Mouse (Mus musculus): Measurements from ENCODE around the gene Tdrd5. TPM values are rescaled to one million over a fixed set of nuclear protein-coding genes. Genes with fewer than 3 reads are reported as not detected.
"Not testable (repeated sequence)": the region's sequence is repeated elsewhere in the genome, so short reads cannot be mapped to it uniquely, and the experiment has no call there.

The Tdrd5 gene
- total RNA-seq, 2 experiments from 2014 or later, result 0.17 TPM; not detected in 1

DNA sequence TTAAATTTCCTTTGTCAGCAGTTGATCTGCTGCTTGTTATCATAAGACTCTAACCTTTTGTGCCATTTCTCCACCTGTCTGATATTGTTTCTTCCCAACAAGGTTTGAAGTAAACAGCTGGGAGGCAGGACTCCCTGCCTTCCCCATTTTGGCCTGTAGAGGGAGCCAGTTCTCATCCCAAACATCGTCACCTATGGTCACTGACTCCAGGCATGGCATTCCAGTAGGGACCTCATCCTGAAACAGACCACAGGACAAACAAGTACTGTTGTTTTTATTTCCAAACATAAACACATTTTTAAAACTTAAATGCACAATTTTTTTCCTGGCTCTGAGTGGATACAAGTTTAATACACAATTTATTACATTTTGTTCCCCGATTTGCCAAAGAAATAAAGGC lies 40.1 kb downstream of the Tdrd5 start:
- DNase-seq (ENCODE audit: low spot score in 2 of 2), result peak in 1 of 2 experiments; percentile 31

DNA sequence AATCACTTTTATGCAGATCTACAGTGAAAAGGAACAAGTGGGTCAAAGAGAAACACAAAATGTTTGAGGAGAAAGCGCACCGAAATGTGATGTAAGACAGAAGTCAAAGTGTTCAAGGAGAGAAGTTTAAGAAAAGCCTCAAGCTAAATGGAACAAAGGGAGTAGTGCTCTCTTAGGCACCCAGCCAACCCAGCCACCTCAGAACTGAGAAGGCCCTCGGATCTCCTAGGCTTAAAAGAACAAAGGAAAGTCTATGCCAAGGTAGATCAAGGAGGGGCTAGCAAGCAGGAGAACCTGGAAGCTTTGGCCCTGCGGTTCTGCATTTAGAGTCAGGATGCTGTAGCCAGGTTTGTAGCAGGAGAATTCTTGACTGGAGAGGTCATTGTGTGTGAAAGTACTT lies 48.6 kb downstream of the Tdrd5 start:
- DNase-seq (ENCODE audit: low spot score in 2 of 2), result no peak

DNA sequence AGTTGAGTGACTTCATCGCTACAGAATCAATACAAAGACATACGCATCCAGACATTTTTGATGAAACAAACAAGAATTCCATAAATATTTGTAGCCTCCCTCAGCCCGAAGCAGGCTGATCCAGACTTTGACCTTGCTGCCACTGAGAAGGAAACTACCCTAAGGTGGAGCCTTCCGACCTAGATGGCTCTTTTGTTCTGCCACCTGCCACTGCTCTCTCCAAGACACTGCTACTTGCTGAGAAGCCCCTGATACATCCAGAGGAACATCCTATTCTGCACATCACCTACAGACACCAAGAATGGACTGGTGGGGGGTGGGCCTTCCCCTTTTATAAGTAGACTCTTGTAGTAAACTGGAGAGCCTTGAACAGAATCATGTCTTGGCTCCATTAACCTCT lies 52.4 kb downstream of the Tdrd5 start:
- not testable (repeated sequence) for DNase-seq (ENCODE audit: low spot score in 2 of 2)

DNA sequence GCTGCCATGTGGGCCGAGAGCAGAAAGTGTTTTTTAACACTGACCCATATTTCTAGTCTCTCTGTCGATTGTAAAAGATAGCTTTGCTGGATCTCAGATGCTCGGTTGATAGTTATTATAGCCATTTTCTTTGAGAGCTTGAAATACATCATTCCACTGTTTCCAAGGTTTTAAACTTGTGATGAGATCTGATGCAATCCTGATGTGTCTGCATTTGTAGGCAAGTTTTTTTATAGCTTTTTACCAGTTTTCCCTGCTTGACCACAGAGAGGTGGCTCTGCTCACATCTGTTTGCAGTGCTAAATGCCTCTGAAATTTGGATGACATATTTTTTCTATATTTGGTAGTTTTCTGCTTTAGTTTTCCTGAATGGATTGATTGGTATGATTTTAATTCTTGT lies 55.6 kb downstream of the Tdrd5 start:
- DNase-seq (ENCODE audit: low spot score in 2 of 2), result no peak

DNA sequence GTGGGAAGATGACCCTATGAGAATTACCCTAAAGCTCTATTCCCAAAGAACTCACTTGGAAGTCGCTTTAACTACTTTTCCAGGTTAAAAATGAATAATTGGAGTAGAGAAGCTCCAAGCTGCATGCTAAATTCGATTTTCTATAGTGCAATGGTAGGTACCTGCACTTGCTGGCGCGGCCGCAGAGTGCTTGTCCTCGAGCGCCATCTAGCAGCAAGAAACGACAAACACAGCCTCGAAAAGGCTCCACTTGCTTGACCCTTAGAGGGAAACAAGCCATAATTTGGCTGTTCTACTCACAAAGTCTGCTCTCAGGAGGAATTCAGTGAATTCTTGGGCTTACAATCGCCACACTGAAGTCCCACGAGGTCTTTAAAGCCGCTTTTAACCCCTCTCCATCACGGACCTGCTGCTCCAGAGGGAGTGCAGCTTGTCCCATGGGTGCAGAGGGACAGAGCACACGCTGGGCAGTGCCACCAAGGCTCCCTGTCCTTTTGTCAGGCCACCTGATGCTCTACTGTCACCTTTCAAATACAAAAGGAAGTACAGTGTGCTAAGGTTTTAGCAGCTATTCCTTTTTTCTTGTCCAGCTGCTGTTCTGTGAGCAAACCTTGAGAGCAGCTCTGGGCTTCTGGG lies 61.6 kb downstream of the Tdrd5 start:
- DNase-seq (ENCODE audit: low spot score in 2 of 2), result peak in 1 of 2 experiments; percentile 41

DNA sequence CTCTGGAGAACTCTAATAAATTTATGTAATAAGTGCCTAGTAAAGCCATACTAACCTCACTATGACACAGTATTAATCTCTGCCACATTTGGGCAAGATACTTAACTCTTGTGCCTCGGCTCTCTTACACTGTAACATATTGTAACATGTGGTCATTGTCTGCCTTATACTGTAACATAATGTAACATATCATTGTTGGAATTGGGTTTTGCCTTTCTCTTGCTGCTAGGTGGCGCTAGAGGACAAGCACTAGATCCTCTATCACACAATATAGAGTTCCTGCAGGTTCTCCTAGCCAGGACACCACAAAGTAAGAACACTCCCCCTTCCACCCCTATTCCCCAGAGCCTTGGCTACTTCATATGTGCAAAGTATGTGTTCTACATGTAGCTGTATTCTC lies 62.4 kb downstream of the Tdrd5 start:
- no peak for DNase-seq (ENCODE audit: low spot score in 2 of 2)

DNA sequence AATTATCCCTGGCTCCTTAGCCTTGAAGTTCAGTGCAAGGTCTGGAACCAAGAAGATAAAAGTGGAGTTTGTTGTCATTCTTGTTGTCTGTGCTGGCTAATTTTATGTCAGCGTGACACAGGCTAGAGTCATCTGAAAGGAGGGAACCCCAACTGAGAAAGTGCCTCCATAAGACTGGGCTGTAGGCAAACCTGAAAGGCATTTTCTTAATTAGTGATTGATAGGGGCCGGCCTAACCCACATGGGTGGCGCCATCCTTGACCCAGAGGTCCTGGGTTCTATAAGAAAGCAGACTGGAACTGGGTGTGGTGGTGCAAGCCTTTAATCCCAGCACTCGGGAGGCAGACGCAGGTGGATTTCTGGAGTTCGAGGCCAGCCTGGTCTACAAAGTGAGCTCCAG lies 72.3 kb downstream of the Tdrd5 start:
- no peak for DNase-seq (ENCODE audit: low spot score in 2 of 2)

DNA sequence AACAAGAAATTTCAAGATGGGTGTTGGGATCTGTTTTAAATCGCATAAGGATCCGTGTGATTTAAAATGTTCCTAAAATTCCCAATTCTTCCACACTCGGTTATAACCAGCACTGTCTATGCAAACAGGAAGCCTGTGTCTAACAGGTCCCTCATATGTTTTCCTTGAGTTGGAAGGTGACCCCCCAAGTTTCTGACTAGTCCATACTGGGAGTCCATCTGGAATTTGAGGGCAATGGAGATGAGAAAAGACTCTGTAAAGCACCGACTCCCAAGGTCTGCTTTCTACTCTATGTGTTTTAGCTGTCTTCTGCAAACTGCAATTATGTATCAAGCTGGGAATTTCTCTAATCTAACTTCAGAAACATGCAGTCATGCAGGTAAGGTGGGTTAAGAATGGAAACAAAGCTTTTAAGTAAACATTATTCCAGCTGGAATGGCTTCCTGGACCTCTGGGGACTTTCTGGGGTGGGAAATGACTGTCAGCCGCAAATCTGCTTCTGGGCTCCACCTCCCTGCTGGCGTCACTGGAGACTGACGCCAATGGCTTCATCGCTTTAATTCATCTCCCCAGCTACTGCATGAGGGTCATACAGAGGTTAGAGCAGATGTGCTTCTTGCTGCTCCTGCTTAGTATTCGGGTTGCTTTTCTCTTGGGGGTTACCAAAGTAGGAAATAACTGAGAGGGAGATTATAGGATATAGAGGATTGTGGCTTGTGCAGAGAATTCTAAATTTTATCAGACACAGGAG lies 73.0 kb downstream of the Tdrd5 start:
- DNase-seq (ENCODE audit: low spot score in 2 of 2), result peak in 1 of 2 experiments; percentile 42

DNA sequence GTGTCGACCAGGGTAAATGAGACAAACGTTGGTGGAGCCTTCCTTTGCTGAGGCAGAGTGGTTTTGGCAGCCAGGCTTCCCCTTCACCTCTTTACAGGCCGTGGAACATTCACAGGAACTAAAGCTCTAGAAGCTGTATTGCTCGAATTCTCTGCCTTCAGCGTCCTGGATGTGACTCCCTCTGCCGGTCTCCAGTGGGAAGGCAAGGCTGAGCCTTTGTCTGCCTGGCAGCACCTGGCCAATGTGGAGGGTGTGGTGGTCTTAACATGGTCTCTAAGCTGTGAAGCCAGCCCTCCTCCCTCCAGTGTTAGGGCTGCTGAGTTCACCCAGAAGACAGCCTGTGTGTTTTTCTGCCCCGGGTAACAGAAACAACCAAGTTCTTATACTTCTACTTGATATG lies 74.0 kb downstream of the Tdrd5 start:
- peak; percentile 35 to 40 for DNase-seq (ENCODE audit: low spot score in 2 of 2)

DNA sequence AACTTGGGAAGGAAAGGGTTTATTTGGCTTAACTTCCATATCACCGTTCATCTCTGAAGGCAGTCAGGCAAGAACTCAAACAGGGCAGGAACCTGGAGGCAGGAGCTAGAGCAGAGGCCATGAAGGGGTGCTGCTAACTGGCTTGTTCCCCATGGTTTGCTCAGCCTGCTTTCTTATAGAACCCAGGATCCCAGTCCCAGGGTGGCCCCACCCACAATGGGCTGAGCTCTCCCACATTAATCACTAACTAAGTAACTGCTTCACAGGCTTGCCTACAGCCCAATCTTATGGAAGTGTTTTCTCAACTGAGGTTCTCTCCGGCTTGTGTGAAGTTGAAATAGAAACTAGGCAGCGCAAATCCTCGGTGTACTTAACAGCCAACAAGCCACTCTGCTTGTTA lies 74.7 kb downstream of the Tdrd5 start:
- no peak for DNase-seq (ENCODE audit: low spot score in 2 of 2)

DNA sequence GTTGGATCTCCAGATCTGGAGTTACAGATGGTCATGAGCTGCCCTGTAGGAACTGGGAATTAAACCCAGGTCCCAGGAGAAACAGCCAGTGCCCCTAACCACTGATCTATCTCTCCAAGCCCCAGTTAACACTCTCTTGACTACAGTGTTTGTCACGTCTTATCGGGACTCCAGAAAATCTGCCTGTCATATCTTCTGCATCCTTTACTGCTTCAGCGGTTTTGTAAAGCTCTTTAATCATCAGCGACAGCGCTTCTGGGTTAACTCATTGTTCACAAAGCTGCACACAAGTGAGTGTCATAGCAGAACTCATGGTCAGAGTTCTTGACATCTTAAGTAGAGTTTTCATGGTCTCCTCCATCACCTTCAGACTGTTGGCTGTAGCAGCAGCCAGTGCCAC lies 76.6 kb downstream of the Tdrd5 start:
- DNase-seq (ENCODE audit: low spot score in 2 of 2), result no peak

DNA sequence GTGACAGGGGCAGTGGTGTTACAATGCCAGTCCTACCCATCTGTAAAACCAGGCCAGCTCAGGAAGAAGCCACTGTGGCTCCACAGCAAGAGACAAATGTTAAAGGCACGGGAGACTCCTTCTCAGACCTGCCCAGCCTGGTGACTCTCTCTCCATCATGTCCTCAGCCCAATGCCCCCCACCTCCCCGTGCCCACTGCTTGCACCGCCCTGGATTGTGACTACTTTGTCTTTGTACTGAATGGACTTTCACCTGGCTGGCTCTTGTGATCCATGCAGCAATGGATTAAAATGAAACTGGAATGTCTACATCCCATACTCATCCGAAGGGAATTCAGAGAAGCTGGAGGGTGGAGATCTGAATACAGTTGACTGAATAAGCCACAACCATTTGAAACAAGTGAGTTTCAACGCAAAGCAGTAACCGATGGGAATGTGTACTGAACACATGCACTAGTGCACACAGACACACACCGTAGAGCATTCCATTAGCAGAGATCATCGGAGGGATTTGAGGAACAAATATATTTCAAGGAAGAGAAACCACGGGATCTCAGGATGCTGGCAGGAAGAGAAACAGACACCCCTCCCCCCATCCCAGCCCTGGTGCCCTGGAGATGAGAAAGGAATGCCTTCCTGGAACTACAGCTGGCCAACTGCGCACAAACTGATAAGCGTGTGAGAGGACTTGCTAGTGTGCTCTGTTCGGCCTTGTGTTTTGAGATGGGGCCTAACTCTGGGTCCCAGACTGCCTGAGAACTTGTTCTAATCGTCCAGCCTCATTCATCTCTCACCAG lies 81.1 kb downstream of the Tdrd5 start:
- DNase-seq (ENCODE audit: low spot score in 2 of 2), result no peak

DNA sequence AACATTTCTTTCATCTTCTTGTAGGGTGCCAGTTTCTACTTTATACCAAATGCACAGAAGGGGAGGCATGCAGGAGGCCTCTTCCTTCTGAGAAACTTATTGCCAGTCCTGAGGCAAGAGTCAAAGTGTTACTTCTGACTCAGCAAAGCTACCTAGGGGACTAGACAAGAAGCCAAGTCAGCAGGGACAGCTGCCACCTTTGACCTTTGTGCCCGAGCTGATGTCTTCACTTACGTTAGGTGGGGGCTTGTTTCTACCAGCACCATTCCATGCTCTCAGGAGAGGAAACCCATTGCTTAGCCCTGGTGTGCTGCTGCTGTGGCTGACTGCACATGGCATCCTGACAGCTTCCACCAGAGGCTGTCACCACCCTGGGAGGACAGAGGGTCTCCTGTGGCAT lies 82.1 kb downstream of the Tdrd5 start:
- no peak for DNase-seq (ENCODE audit: low spot score in 2 of 2)

DNA sequence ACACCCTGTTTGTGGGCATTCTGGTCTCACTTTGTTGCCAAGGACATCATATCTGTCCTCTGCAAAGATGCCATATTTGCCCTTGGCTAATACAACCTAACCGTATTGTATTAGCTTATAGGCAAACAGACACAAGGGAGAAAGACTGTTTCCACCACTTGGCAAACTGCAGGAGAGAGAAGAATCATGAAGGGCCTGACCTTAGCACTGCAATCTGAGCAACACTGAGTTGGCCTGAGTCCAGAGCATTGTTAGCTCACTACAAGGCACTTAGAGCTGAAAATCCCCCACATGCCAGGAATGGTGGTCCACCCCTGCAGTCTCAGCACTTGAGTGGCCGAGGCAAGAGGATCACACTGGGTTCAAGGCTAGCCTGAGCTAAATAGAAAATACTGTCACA lies 84.9 kb downstream of the Tdrd5 start:
- no peak for DNase-seq (ENCODE audit: low spot score in 2 of 2)

DNA sequence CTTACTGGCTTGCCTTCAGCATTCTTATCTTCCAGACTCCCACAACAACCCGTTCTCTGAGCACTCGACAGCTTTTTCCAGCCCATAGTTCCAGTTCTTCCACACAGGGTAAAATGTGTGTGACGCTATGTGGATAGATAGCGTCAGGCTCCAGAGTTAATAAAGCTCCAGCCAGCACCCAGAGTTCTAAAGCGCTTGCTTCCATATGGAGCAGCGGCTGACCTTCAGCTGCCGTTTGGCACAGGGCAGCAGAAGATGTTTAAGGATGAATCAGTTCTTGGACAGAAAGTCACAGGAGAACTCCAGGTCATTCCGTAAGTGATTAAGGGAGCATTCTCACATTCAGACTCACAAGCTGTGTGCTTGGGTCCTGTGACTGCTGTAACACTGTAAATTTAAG lies 85.5 kb downstream of the Tdrd5 start:
- DNase-seq (ENCODE audit: low spot score in 2 of 2), result no peak

DNA sequence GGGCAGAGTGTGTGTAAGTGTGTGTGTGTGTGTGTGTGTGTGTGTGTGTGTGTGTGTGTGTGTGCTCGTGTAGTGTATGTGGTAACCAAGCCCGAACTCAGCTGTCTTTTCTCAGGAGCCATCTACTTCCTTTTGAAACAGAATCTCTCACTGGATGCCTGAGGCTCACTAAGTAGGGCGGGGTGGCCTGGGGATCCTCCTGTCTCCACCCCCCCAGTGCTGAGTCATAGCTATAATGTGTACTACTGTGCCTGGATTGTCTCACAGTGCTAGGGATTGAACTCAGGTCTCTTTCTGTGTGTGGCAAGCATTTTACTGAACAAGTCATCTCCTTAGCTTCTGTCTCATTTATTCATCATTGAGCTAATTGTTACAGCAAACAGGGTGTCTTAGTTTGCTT lies 86.1 kb downstream of the Tdrd5 start:
- no peak for DNase-seq (ENCODE audit: low spot score in 2 of 2)

DNA sequence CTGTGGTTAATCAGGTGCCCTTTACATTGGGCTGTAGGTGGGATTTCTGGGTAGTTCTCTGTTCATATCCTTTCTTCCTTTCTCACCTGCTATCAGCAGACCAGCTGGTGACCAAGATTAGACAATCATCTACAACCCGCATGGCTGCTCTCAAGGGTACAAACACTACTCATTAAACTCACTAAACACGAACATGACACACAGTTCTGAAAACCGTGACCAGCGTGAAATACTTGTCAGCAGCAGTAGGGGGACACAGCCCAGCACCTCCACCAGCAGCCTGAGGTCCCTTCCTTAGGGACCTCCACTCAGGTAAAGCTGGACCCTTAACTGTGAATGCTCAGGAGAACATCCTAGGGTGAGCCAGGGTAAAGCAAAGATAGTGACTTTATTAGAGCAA lies 87.2 kb downstream of the Tdrd5 start:
- no peak for DNase-seq (ENCODE audit: low spot score in 2 of 2)

DNA sequence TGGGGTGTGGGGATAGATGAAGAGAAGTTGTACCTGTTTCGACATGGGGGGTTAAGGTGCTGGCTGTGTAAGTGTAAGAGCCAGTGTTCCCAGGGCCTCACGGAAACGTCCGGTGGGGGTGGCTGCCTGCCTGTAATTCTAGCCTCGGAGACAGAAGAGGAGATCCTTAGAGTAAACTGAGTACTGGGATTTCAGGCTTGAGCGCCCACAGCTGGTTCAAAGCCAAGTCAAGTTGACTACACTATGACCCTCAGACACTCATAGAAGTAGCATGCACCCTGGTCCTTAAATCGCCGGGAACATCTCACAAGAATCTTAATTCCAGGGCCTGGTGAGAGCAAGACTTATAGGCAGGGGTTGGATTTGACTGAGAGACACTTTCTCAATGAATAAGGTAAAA lies 88.8 kb downstream of the Tdrd5 start:
- DNase-seq (ENCODE audit: low spot score in 2 of 2), result no peak

DNA sequence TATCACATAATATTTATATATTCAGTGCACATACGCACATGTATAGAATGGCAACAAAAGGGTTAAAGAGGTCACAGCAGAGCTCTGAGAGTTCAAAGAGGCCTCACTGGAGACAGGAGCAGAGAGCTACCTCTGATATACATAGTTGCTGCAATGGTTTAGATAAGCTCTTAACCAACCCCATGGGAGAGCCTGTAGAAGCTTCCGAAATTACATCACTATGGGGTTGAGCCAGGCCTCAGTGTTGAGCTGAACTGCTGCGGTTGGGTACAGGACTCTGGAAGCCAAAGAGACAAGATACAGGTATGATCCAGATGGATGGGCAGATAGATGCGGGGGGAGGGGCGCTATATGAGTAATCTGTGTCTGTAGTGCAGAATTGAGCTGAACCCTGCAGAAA lies 90.5 kb downstream of the Tdrd5 start:
- no peak for DNase-seq (ENCODE audit: low spot score in 2 of 2)

DNA sequence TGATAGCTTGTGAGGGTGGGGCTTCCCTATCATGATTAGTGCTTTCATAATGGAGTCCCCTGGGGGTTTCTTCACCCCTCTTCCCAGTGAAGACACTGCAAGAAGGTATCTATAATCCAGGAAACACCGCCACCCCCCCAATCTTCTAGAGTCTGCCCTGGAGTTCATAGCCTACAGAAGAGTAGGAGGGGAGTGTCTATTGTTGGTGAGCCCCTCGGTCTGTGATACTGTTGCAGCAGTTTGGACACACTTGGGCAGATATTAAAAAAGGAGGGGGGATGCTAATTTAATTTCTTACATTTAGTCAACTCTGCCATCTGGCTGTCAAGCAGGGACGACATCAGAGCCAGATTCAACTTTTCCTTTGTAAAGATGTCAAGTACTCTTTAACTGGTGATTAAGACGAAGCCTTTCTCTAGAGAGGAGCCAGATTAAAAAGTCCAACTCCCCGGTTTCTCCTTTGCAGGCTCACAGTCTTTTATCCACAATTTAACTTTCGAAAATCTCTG lies 91.6 kb downstream of the Tdrd5 start:
- no peak for DNase-seq (ENCODE audit: low spot score in 2 of 2)

All from gastrocnemius, postnatal 4 days (tissue).